Mouse (Mus musculus) CH12.LX (cell line): Measurements from ENCODE around the gene Nmur2. TPM values are rescaled to one million over a fixed set of nuclear protein-coding genes. Genes with fewer than 3 reads are reported as not detected.
A peak's percentile ranks its signal among the peaks of the same experiment; 100 is the strongest.

Experiments
- DNase-seq: peaks from one replicate; pipeline ENCODE4 v3.0.0-alpha.2; 2013; ENCODE audit errors: extremely low read depth
- H3K27ac ChIP-seq: 2 replicates; pipeline ENCODE4 v1.5.1; 2012; ENCODE audit warnings: low read depth, mild to moderate bottlenecking, control low read depth, moderate library complexity; ENCODE audit not compliant: insufficient read depth
- H3K27me3 ChIP-seq: replicated peaks from 2 replicates; pipeline ENCODE3; 2012; ENCODE audit warnings: inconsistent platforms
- H3K36me3 ChIP-seq, 2 experiments: replicated peaks in 1 of 2; 2 replicates each; pipeline versions ENCODE3 to v1.6.1; 2012; ENCODE audit warnings: inconsistent platforms in 1 of 2, low read length in 1 of 2, mild to moderate bottlenecking in 1 of 2, mixed read lengths in 1 of 2, moderate library complexity in 1 of 2; ENCODE audit not compliant: control insufficient read depth in 1 of 2, insufficient read depth in 1 of 2
- H3K4me1 ChIP-seq, 2 experiments: 2 replicates each; pipeline ENCODE4 v1.6.1; 2012; ENCODE audit warnings: inconsistent platforms in 1 of 2, moderate library complexity in 1 of 2; ENCODE audit not compliant: insufficient read depth in 2 of 2, control insufficient read depth in 1 of 2
- H3K4me2 ChIP-seq: 2 replicates; pipeline ENCODE4 v1.6.1; 2012; ENCODE audit warnings: low read depth, mild to moderate bottlenecking, control low read depth; ENCODE audit not compliant: poor library complexity, insufficient read depth, severe bottlenecking
- H3K4me3 ChIP-seq, 3 experiments: fragments of 150-350 bp in 1 of 3; sonication (generic) in 1 of 3; replicated peaks in 1 of 3; 2 replicates each; pipeline versions ENCODE3 to v1.5.1; 2011 to 2012; ENCODE audit warnings: low read depth in 2 of 3, low read length in 2 of 3, mild to moderate bottlenecking in 2 of 3, moderate library complexity in 2 of 3, control low read depth in 1 of 3, improper control_type of control experiment in 1 of 3, inconsistent platforms in 1 of 3, mixed read lengths in 1 of 3; ENCODE audit not compliant: poor library complexity in 1 of 3
- H3K79me2 ChIP-seq: replicated peaks from 2 replicates; pipeline ENCODE4 v1.6.1; 2012; ENCODE audit warnings: mild to moderate bottlenecking, moderate library complexity; ENCODE audit not compliant: control insufficient read depth, poor library complexity, insufficient read depth, severe bottlenecking; ENCODE audit errors: extremely low read depth
- H3K9ac ChIP-seq: 2 replicates; pipeline ENCODE4 v1.6.1; 2012; ENCODE audit warnings: low read depth, mild to moderate bottlenecking, control low read depth, moderate library complexity; ENCODE audit not compliant: insufficient read depth
- H3K9me3 ChIP-seq: replicated peaks from 2 replicates; pipeline ENCODE3; 2012; ENCODE audit warnings: low read length, inconsistent platforms, mixed read lengths
- CTCF ChIP-seq, 2 experiments: IDR thresholded peaks in 1 of 2; conservative IDR thresholded peaks in 1 of 2; 2 replicates each; pipeline ENCODE4 v1.5.1; 2011 to 2012; ENCODE audit warnings: low read depth in 2 of 2, low read length in 2 of 2, improper control_type of control experiment in 1 of 2, inconsistent platforms in 1 of 2, mild to moderate bottlenecking in 1 of 2, moderate library complexity in 1 of 2
- EP300 ChIP-seq: IDR thresholded peaks from 2 replicates; pipeline ENCODE4 v1.6.1; 2011; ENCODE audit warnings: low read length, improper control_type of control experiment
- HCFC1 ChIP-seq: IDR thresholded peaks from 2 replicates; pipeline ENCODE4 v1.6.1; 2012; ENCODE audit warnings: low read depth, mild to moderate bottlenecking, inconsistent platforms, low read length, improper control_type of control experiment
- JUND ChIP-seq: conservative IDR thresholded peaks from 2 replicates; pipeline ENCODE4 v1.6.1; 2011; ENCODE audit warnings: low read depth, low read length, improper control_type of control experiment
- KAT2A ChIP-seq: IDR thresholded peaks from 2 replicates; pipeline ENCODE4 v1.6.1; 2012; ENCODE audit warnings: low read length, improper control_type of control experiment, inconsistent platforms; ENCODE audit not compliant: insufficient replicate concordance
- MAX ChIP-seq: IDR thresholded peaks from 2 replicates; pipeline ENCODE4 v1.6.1; 2011; ENCODE audit warnings: low read length, improper control_type of control experiment
- POLR2A ChIP-seq: IDR thresholded peaks from 2 replicates; pipeline ENCODE4 v1.6.1; 2011; ENCODE audit warnings: low read depth, mild to moderate bottlenecking, improper control_type of control experiment, low read length
- RAD21 ChIP-seq: IDR thresholded peaks from 2 replicates; pipeline ENCODE4 v1.6.1; 2011; ENCODE audit warnings: low read depth, mild to moderate bottlenecking, low read length, improper control_type of control experiment, moderate library complexity
- RCOR1 ChIP-seq: conservative IDR thresholded peaks from 2 replicates; pipeline ENCODE4 v1.6.1; 2012; ENCODE audit warnings: low read depth, mild to moderate bottlenecking, inconsistent platforms, low read length, improper control_type of control experiment
- SMC3 ChIP-seq: IDR thresholded peaks from 2 replicates; pipeline ENCODE4 v1.6.1; 2011; ENCODE audit warnings: low read depth, low read length, improper control_type of control experiment
- UBTF ChIP-seq: IDR thresholded peaks from 2 replicates; pipeline ENCODE4 v1.6.1; 2012; ENCODE audit warnings: low read depth, mild to moderate bottlenecking, inconsistent platforms, low read length, improper control_type of control experiment, moderate library complexity
- dilution Hi-C: fragments of 300-500 bp; cut with MboI; formaldehyde crosslinking; loops from 2 replicates; pipeline ENCODE4 v1.14.3; 2020; ENCODE audit warnings: low sequenced_read_pairs; ENCODE audit not compliant: extremely low pct_unique_long_range_greater_than_20kb, extremely low pct_ligation_motif_present
- in situ Hi-C: fragments of 300-500 bp; cut with MboI; formaldehyde crosslinking; loops from 3 replicates; pipeline ENCODE4 v1.14.3; 2019; ENCODE audit warnings: low sequenced_read_pairs, low pct_ligation_motif_present, low pct_unique_long_range_greater_than_20kb, mixed read lengths
- polyA plus RNA-seq: library from polyadenylated mRNA; unstranded; fragments of >175 nt; gene quantifications from 2 replicates; pipeline ENCODE4 v1.2.1, GENCODE M21; 2012; ENCODE audit warnings: low read depth; ENCODE audit not compliant: insufficient read length
- total RNA-seq, 2 experiments: library from RNA; depleted of rRNA; stranded (reverse); fragments of 300-350 nt in 1 of 2; fragments of >200 nt in 1 of 2; gene quantifications; 2 replicates each; pipeline ENCODE4 v1.2.3; 2012 to 2014

Gene Nmur2
- total and polyA plus RNA-seq, 3 experiments = not detected

DNA sequence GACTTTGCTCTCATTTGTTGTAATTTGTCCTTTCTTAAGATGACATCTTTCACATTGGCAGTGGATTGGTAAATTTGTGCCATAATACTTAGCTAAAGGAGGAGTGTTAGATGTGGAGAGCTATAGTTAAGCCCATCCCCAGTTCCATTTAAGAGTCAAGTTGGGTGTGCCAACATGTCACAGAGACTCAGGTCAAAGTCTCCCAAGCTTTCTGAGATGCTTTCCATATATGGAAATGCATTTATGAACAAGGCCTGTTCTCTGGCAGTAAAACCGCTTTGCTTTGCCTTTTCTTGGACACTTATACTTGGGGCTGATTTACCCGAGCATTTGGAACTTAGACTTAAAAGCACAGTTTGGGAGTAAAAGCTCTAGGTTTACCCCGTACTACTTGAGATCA, 18.4 kb upstream of the Nmur2 start:
- TF ChIP-seq RCOR1 (no peak), JUND (no peak), MAX (no peak)
- TF ChIP-seq, all 38 proteins: peak for 0
- DNase-seq = no peak
- dilution Hi-C loops = no loop called here
- H3K36me3 ChIP-seq = no peaks in the 10 kb centered on the region
- no peak overlapping the region for H3K27ac ChIP-seq
- no peak overlapping the region for H3K4me2 ChIP-seq
- in situ Hi-C loops = no loop called here
- no peak overlapping the region for H3K9ac ChIP-seq
- peaks cover 70% of the 10 kb centered on the region for H3K27me3 ChIP-seq
- no peaks in the 10 kb centered on the region for H3K9me3 ChIP-seq
- no peaks in the 10 kb centered on the region for H3K4me1 ChIP-seq
- H3K79me2 ChIP-seq = no peaks in the 10 kb centered on the region
- no peak overlapping the region for H3K4me3 ChIP-seq

DNA sequence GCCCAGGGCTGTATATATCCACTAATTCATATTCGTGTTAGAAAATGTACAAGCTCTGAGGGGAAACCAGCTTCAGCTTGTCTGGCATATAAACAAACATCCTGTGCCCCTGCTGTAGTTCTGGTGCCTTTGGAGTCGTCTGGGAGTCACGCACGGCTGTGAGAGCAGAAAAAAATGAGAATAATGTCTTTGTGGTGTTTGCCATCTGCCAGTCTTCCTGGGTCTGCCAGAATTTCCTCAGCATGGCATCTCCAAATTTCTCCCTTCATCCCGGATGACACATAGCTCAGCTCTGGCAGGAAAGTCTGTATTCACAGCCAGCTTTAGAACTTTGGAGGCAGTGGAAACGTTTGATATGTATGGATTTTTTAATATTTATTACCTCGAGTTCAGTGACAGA, 13.6 kb upstream of the Nmur2 start:
- Histone ChIP-seq H3K36me3 (no peaks in the 10 kb centered on the region), H3K27ac (no peak overlapping the region), H3K79me2 (no peaks in the 10 kb centered on the region), H3K4me2 (no peak overlapping the region)
- dilution Hi-C loops = no loop called here
- DNase-seq = no peak
- no peak for TF ChIP-seq KAT2A
- TF ChIP-seq, all 38 proteins: peak for 0
- in situ Hi-C loops = no loop called here
- no peaks in the 10 kb centered on the region for H3K4me1 ChIP-seq
- no peak overlapping the region for H3K9ac ChIP-seq
- peaks cover 53% of the 10 kb centered on the region for H3K27me3 ChIP-seq
- no peaks in the 10 kb centered on the region for H3K9me3 ChIP-seq
- H3K4me3 ChIP-seq = no peak overlapping the region

DNA sequence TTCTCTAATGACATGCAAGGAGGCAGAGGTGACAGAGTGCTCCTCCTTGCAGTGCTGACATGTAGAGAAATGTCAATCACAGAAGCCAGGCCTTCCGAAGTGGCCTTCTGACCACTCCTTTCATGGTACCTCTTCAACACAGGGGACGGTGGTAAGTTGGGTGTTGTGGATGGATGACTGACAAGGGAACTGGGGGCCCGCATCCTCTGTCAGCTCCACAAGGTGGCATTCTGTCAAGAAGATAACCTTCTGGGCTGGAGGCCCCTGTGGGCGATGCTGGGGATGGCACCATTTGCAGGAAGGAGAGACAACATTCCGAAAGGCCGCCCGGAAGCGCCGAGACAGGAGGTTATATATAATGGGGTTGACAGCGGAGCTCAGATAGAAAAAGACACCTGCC, 14.0 kb downstream of the Nmur2 start:
- no peaks in the 10 kb centered on the region for H3K79me2 ChIP-seq
- dilution Hi-C loops = no loop called here
- H3K36me3 ChIP-seq = no peaks in the 10 kb centered on the region
- no peak overlapping the region for H3K9ac ChIP-seq
- H3K4me3 ChIP-seq = no peak overlapping the region
- no peaks in the 10 kb centered on the region for H3K9me3 ChIP-seq
- H3K4me2 ChIP-seq = no peak overlapping the region
- H3K27me3 ChIP-seq = peaks cover 47% of the 10 kb centered on the region
- in situ Hi-C loops = no loop called here
- no peak for TF ChIP-seq RAD21
- TF ChIP-seq EP300 = no peak
- TF ChIP-seq POLR2A = no peak
- no peak for TF ChIP-seq UBTF
- peak; percentile 15 for TF ChIP-seq SMC3
- peak in 1 of 2 experiments; percentile 53; a peak in 2 of 4 replicates for TF ChIP-seq CTCF (conservative IDR thresholded peaks at IDR 0.05 in 1 of 2, IDR thresholded peaks at IDR 0.05 in 1 of 2; ENCODE audit: low read depth in 2 of 2, low read length in 2 of 2)
- TF ChIP-seq HCFC1 = no peak
- H3K4me1 ChIP-seq = no peaks in the 10 kb centered on the region
- no peak for DNase-seq
- no peak overlapping the region for H3K27ac ChIP-seq
